Mouse (Mus musculus): ENCODE data around the gene Vapb. TPM values are rescaled to one million over a fixed set of nuclear protein-coding genes. Genes with fewer than 3 reads are reported as not detected.
A peak's percentile ranks its signal among the peaks of the same experiment; 100 is the strongest.
"Not testable (repeated sequence)": the region's sequence is repeated elsewhere in the genome, so short reads cannot be mapped to it uniquely, and the experiment has no call there.

Vapb gene
- 100 to 1,000 TPM; 116 to 127 TPM for total RNA-seq (2021)
- long read RNA-seq, full-length matches to known transcripts: 4 of 11 reads
- long read RNA-seq, partial matches to known transcripts: 0 of 11 reads
- long read RNA-seq, other reads (novel, unspliced or antisense): 7 of 11 reads

DNA sequence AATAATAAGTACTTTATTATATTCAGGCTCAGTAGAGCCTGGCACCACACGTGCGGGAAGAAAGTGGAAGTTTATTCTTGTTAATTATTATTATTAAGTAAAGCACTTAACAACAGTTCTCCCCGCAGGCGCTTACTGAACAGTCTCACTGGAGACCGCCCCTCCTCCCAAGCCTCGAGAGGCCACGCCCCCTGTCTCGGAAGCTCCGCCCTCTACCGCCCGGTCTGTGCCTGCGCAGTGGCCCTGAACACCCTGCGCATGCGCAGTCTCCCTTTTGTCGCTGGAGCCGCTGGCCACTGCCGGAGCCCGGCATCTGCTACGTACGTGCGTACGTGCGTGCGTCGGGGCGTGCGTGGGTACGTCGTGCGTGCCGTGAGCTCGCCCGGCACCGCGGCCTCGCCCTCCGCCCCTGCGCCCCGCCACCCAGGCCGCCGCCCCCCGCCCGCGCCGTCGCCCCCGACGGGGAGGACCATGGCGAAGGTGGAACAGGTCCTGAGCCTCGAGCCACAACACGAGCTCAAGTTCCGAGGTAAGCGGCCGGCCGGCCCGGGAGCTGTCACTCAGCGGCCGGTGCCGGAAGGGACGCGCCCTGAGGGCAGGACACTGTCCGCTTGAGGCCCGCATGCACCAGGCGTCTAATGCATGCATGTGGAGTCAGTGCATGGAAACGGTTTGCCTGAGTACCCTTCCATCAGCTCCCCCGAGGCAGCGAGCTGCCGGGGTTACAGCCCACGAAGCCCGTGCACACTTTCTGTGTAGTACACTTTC, at the start of gene Vapb:
Vapb (plus strand) TSS at position 290 of the 768 bp plus-strand sequence.
- peak; percentile 99 for DNase-seq (ENCODE audit: low spot score in 2 of 2)

DNA sequence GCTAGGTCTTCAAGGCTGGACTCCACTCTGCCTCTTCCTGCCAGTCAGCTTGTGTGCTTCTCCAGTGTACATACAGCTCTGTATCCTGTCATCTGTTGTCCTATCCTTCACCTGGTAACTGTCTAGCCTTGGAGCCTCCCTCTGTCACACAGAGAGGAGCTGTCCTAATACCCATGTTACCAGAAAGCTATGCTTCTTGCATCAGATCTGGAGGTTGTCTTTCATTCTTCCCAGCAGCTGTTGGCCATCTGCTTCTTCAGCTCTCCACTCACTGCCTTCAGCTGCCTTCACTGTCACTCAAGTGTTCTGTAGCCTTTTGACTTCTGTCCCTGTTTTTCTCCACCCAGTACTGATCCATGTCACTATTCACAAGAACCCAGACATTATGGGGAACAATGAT, 47.5 kb upstream of the Vapb start:
- DNase-seq (ENCODE audit: low spot score in 2 of 2): no peak

- DNase-seq (ENCODE audit: low spot score in 2 of 2): no peak
Observed at GRCm38 (mm10) chr2:173691748-173692147, 45.6 kb upstream of the Vapb start.

- no peak for DNase-seq (ENCODE audit: low spot score in 2 of 2)
Observed at GRCm38 (mm10) chr2:173692693-173693092, 44.6 kb upstream of the Vapb start.

GRCm38 (mm10) chr2:173698850-173699249, 38.5 kb upstream of the Vapb start:
- peak in 1 of 2 experiments; percentile 24 for DNase-seq (ENCODE audit: low spot score in 2 of 2)

DNA sequence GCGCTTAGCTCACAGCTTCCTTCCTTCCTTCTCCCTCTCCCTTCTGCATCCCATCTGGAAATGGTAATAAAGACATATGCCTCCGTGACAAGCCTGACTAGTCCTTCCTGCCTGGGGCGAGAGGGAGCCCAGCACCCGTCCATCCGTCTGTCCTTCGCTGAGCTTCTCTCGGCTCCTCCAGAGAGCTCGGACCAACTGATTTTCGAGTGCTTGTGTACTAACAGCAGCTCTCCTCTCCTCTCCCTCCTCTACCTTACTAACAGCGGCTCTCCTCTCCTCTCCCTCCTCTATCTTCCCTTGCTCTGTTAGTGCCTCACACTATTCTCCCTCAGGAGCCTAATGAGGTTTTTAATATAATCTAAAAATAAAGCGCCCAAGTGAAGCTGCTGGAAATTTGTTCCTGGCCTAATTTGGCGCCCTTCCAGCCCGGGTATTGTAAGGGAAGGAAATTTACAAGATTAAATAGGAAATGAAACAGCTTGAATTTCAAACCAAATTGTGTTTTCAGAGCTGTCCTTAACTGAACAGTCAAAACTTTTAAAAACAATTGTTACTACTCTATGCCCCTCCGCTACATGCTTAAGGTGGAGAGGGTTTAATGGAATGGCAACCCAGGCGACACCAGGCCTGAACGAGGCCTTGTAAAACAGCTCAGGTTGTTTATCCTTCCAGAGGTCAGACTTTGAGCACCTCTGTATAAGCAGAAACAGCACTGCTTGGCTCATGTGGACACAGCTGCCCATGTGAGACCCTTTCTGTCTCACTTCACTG, 35.0 kb upstream of the Vapb start:
- peak; percentile 11 to 29 for DNase-seq (ENCODE audit: low spot score in 2 of 2)

DNA sequence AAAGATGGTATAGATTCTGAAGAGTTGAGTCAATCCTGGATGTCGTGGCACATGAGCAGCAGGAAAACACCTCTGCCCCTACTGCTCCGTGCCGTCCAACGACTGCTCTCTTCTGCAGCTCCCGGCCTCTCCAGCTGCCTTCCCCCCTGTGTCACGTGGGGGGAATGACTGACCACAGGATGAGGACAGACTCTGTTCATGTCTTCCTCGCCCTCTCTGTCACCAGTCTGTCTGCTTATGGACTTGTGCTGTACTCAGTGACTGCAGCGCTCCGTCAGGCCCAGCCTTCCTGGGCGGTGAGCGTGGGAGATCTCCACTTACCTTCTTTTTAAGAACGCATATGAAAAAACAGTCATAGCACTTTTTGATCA, 34.5 kb upstream of the Vapb start:
- no peak for DNase-seq (ENCODE audit: low spot score in 2 of 2)

DNA sequence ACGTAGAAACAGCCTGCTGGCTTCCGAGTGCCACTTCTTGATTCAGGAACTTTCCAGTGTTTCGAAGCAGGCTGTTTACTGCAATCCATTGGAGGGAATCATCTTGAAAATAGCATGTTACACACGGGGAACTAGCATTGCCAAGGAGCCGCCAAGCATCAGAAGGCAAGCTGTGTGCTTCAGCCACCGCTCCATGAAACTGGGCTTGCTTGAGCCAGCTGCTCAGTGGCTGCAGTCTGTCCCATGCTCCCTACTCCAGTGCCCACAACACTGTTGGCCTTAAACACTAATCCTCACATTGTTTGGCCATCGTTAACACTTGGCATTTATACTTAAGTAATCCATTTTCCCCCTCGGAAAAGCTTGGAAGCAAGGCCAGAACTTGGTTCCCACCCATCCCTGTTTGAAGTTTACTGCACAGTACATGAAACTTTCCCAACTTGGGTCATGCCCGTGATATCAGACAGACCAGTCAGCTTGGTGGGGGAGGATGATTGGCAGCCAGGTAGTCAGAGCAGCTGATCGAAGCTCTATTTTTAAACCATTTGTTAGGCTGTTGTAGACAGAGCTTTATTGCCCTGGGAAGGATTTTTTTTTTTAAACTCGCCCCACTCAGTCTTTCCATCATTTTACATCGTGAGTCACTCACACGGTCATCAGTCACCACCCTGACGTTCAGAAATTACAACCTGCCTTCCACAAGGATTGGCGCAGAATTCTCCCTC, 31.3 kb upstream of the Vapb start:
- DNase-seq (ENCODE audit: low spot score in 2 of 2): no peak

DNA sequence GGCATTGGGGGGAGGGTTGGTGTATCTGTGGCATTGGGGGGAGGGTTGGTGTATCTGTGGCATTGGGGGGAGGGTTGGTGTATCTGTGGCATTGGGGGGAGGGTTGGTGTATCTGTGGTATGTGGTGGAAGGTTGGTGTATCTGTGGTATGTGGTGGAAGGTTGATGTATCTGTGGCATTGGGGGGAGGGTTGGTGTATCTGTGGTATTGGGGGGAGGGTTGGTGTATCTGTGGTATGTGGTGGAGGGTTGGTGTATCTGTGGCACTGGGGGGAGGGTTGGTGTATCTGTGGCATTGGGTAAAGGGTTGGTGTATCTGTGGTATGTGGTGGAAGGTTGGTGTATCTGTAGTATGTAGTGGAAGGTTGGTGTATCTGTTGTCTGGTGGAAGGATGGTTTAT, 29.7 kb upstream of the Vapb start:
- not testable (repeated sequence) for DNase-seq (ENCODE audit: low spot score in 2 of 2)

DNA sequence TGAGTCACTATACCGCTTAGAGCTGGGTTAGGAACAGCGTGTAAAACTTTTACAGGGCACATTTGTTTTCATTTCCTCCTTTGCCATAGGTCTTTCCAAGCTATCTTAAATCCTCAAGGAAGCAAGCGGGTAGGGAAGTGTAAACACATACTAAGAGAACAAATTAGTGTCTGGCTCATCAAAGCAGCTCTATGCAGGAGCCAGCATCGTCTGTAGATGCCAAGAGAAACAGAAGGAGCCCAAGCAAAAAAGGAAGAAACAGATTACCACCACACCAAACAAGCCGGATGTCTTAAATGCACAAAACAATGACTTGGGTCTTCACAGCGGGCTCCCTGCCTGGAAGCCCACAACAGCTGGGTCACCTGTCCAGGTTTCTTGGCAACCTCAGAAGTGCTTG, 27.1 kb upstream of the Vapb start:
- peak in 1 of 2 experiments; percentile 18 for DNase-seq (ENCODE audit: low spot score in 2 of 2)

DNA sequence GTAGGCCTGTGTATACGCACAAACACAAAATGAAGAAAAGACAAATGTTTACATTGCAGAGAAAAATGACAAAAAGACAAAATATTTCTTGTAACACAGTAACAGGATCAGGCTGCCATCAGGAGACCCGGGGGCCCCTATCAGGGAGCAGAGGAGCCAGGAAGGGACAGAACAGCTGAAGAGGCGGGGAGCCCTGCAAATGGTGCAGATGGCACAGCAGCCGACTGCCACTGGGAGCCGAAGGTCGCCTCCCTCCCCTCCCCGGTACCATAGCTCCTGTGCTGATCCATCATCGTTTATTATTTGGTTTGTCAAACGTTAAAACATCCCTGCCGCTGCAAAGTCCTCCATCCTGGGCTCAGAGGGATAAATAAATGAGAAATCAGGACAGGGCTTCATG, 24.7 kb upstream of the Vapb start:
- DNase-seq (ENCODE audit: low spot score in 2 of 2): no peak

GRCm38 (mm10) chr2:173713241-173713640, 24.1 kb upstream of the Vapb start:
- no peak for DNase-seq (ENCODE audit: low spot score in 2 of 2)

- no peak for DNase-seq (ENCODE audit: low spot score in 2 of 2)
Observed at GRCm38 (mm10) chr2:173714620-173715218, 22.6 kb upstream of the Vapb start.

- peak in 1 of 2 experiments; percentile 18 for DNase-seq (ENCODE audit: low spot score in 2 of 2)
Observed at GRCm38 (mm10) chr2:173716966-173717365, 20.3 kb upstream of the Vapb start.

- DNase-seq (ENCODE audit: low spot score in 2 of 2): not testable (repeated sequence)
Observed at GRCm38 (mm10) chr2:173719115-173719514, 18.2 kb upstream of the Vapb start, which contains the start of gene 1700010B08Rik. Gene 1700010B08Rik (plus strand): TSS chr2:173719415.

GRCm38 (mm10) chr2:173722251-173722857, 15.0 kb upstream of the Vapb start:
- no peak for DNase-seq (ENCODE audit: low spot score in 2 of 2)

GRCm38 (mm10) chr2:173724382-173724781, 12.9 kb upstream of the Vapb start:
- no peak for DNase-seq (ENCODE audit: low spot score in 2 of 2)

GRCm38 (mm10) chr2:173724940-173725807, 12.1 kb upstream of the Vapb start:
- no peak for DNase-seq (ENCODE audit: low spot score in 2 of 2)

DNA sequence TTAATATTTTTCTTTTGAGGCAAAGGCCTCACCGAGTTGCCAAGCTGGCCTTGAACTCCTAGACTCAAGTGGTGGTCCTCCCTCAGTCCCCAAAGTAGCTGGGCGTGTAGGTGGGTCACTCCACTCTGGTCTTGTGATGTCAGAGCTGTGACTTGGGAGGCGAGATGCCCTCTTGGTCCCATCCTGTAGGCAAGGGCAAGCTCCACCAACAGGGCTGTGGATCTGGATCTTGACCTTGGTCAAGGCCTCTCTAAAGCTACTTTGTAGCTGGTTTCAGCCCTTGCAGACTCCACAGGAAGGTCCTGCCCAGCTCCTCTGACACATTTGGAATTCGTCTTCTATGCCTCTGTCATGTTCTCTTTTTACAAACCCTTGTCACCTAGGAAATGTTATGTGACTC, 11.5 kb upstream of the Vapb start:
- DNase-seq (ENCODE audit: low spot score in 2 of 2): no peak

Measured in layer of hippocampus, adult 18-20 months (tissue).